Mouse (Mus musculus) small intestine, adult 2 months (tissue): ENCODE measurements around the gene Sync.

Source experiments
- CTCF ChIP-seq: fragments of 200-500 bp; IDR thresholded peaks from 2 replicates; pipeline ENCODE4 v1.5.1; 2012; ENCODE audit warnings: low read depth, mild to moderate bottlenecking, control low read depth, inconsistent platforms, low read length, moderate library complexity, mixed read lengths; ENCODE audit not compliant: insufficient replicate concordance, insufficient read length; ENCODE audit errors: extremely low read depth
- POLR2A ChIP-seq: fragments of 200-500 bp; IDR thresholded peaks from 2 replicates; pipeline ENCODE4 v1.6.1; 2012; ENCODE audit warnings: low read depth, mild to moderate bottlenecking, control low read depth, inconsistent platforms, low read length, moderate library complexity

DNA sequence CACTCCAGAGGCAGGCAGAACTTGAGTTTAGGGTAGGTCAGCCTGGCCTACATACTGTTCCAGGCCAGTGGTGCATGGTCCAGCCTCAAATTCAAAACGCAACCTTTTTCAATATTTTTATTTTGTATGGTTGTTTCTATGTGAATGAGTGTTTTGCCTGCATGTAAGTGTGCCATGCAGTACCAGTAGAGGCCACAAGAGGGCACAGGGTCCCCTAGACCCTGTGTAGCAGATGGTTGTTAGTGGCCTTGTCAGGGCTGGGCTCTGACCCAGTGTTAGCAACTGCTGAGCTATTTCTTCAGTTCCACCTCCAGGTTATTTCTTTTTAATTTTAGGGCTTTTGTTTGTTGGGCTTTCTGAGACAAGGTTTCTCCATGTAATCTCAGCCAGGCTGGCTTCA is 63.2 kb downstream of the Sync start:
- TF ChIP-seq POLR2A (no peak), CTCF (peak; percentile 97; the same call in 1 of the 2 replicates)
